Mouse (Mus musculus) E14TG2a.4 (cell line): ENCODE results near the gene Srek1ip1.

Experiments
- CTCF ChIP-seq: conservative IDR thresholded peaks from 2 replicates; pipeline ENCODE4 v1.5.1; 2014; ENCODE audit warnings: low read length
- NANOG ChIP-seq: IDR thresholded peaks from 2 replicates; pipeline ENCODE4 v1.6.1; 2014; ENCODE audit warnings: borderline replicate concordance, low read length, mixed read lengths
- POU5F1 ChIP-seq: IDR thresholded peaks from 2 replicates; pipeline ENCODE4 v1.6.1; 2014; ENCODE audit warnings: low read length, borderline replicate concordance

GRCm38 (mm10) chr13:104799566-104800182 is 7.4 kb downstream of the Srek1ip1 start:
- no peak for TF ChIP-seq CTCF
- no peak for TF ChIP-seq POU5F1
- TF ChIP-seq NANOG, result no peak
